Mouse (Mus musculus): Measurements from ENCODE around the gene Etnk1. TPM values are rescaled to one million over a fixed set of nuclear protein-coding genes. Genes with fewer than 3 reads are reported as not detected.

Gene Etnk1
- total and polyA plus RNA-seq, 2 experiments from 2014 or later, result 7.4 to 22.0 TPM

GRCm38 (mm10) chr6:143130411-143130810 is 36.6 kb upstream of the Etnk1 start:
- Histone ChIP-seq H3K9ac (replicated peaks; ENCODE audit: low read depth, low read length) (no peak overlapping the region), H3K4me2 (ENCODE audit: low read depth, low read length) (no peak overlapping the region), H3K4me1 (ENCODE audit: control insufficient read depth, insufficient read depth) (no peaks in the 10 kb centered on the region), H3K27me3 (ENCODE audit: control insufficient read depth, insufficient read depth, low read length) (no peaks in the 10 kb centered on the region), H3K36me3 (replicated peaks; ENCODE audit: control insufficient read depth, insufficient read depth, low read length) (no peaks in the 10 kb centered on the region), H3K4me3 (ENCODE audit: low read depth, low read length) (no peak overlapping the region), H3K9me3 (replicated peaks; ENCODE audit: control insufficient read depth, low read length) (0 out of 2 replicates have a peak, but pooled peaks cover 5% of the 10 kb centered on the region), H3K27ac (ENCODE audit: low read depth) (no peak overlapping the region)
- no peak for ATAC-seq (ENCODE audit: insufficient read depth, low read depth)
- WGBS, result 68% methylated on average over 4 of the region's 4 CpGs
- DNase-seq (ENCODE audit: low spot score), result no peak
- TF ChIP-seq CTCF (IDR thresholded peaks at IDR 0.05; ENCODE audit: low read depth) (no peak), EP300 (IDR thresholded peaks at IDR 0.05; ENCODE audit: low read depth) (no peak)

GRCm38 (mm10) chr6:143131895-143132652 is 34.9 kb upstream of the Etnk1 start:
- WGBS, result 65% methylated on average over 6 of the region's 6 CpGs
- TF ChIP-seq CTCF (IDR thresholded peaks at IDR 0.05; ENCODE audit: low read depth) (no peak), EP300 (IDR thresholded peaks at IDR 0.05; ENCODE audit: low read depth) (no peak)
- Histone ChIP-seq H3K27ac (ENCODE audit: low read depth) (no peak overlapping the region), H3K36me3 (replicated peaks; ENCODE audit: control insufficient read depth, insufficient read depth, low read length) (no peaks in the 10 kb centered on the region), H3K9ac (replicated peaks; ENCODE audit: low read depth, low read length) (no peak overlapping the region), H3K4me3 (ENCODE audit: low read depth, low read length) (no peak overlapping the region), H3K27me3 (ENCODE audit: control insufficient read depth, insufficient read depth, low read length) (no peaks in the 10 kb centered on the region), H3K4me1 (ENCODE audit: control insufficient read depth, insufficient read depth) (no peaks in the 10 kb centered on the region), H3K4me2 (ENCODE audit: low read depth, low read length) (no peak overlapping the region), H3K9me3 (replicated peaks; ENCODE audit: control insufficient read depth, low read length) (0 out of 2 replicates have a peak, but pooled peaks cover 5% of the 10 kb centered on the region)
- DNase-seq (ENCODE audit: low spot score) (no peak), ATAC-seq (ENCODE audit: insufficient read depth, low read depth) (no peak)

- ATAC-seq (ENCODE audit: insufficient read depth, low read depth) (no peak), DNase-seq (ENCODE audit: low spot score) (no peak)
- H3K4me1 ChIP-seq (ENCODE audit: control insufficient read depth, insufficient read depth), result no peaks in the 10 kb centered on the region
- no peaks in the 10 kb centered on the region for H3K27me3 ChIP-seq (ENCODE audit: control insufficient read depth, insufficient read depth, low read length)
- no peak overlapping the region for H3K4me3 ChIP-seq (ENCODE audit: low read depth, low read length)
- TF ChIP-seq EP300 (IDR thresholded peaks at IDR 0.05; ENCODE audit: low read depth), result no peak
- TF ChIP-seq CTCF (IDR thresholded peaks at IDR 0.05; ENCODE audit: low read depth), result no peak
- 95% methylated on average over 2 of the region's 2 CpGs for WGBS
- H3K9ac ChIP-seq (replicated peaks; ENCODE audit: low read depth, low read length), result no peak overlapping the region
- H3K9me3 ChIP-seq (replicated peaks; ENCODE audit: control insufficient read depth, low read length), result 0 out of 2 replicates have a peak, but pooled peaks cover 5% of the 10 kb centered on the region
- H3K27ac ChIP-seq (ENCODE audit: low read depth), result no peak overlapping the region
- H3K36me3 ChIP-seq (replicated peaks; ENCODE audit: control insufficient read depth, insufficient read depth, low read length), result no peaks in the 10 kb centered on the region
- H3K4me2 ChIP-seq (ENCODE audit: low read depth, low read length), result no peak overlapping the region
Measured at GRCm38 (mm10) chr6:143133150-143133549, 33.9 kb upstream of the Etnk1 start.

- ATAC-seq (ENCODE audit: insufficient read depth, low read depth), result no peak
- 85% methylated on average over 13 of the region's 13 CpGs for WGBS
Measured at GRCm38 (mm10) chr6:143135097-143135496, 31.9 kb upstream of the Etnk1 start.

GRCm38 (mm10) chr6:143136688-143137087 is 30.3 kb upstream of the Etnk1 start:
- Histone ChIP-seq H3K27ac (ENCODE audit: low read depth) (no peak overlapping the region), H3K36me3 (replicated peaks; ENCODE audit: control insufficient read depth, insufficient read depth, low read length) (no peaks in the 10 kb centered on the region), H3K27me3 (ENCODE audit: control insufficient read depth, insufficient read depth, low read length) (no peaks in the 10 kb centered on the region), H3K4me3 (ENCODE audit: low read depth, low read length) (no peak overlapping the region), H3K4me1 (ENCODE audit: control insufficient read depth, insufficient read depth) (no peaks in the 10 kb centered on the region), H3K9ac (replicated peaks; ENCODE audit: low read depth, low read length) (no peak overlapping the region), H3K9me3 (replicated peaks; ENCODE audit: control insufficient read depth, low read length) (no peaks in the 10 kb centered on the region), H3K4me2 (ENCODE audit: low read depth, low read length) (no peak overlapping the region)
- TF ChIP-seq EP300 (IDR thresholded peaks at IDR 0.05; ENCODE audit: low read depth), result no peak
- TF ChIP-seq CTCF (IDR thresholded peaks at IDR 0.05; ENCODE audit: low read depth), result no peak
- no peak for DNase-seq (ENCODE audit: low spot score)
- no peak for ATAC-seq (ENCODE audit: insufficient read depth, low read depth)
- 92% methylated on average over 7 of the region's 7 CpGs for WGBS

More at GRCm38 (mm10) chr6:143135097-143135496, 31.9 kb upstream of the Etnk1 start:
- Histone ChIP-seq H3K4me2 (ENCODE audit: low read depth, low read length) (no peak overlapping the region), H3K9ac (replicated peaks; ENCODE audit: low read depth, low read length) (no peak overlapping the region), H3K27ac (ENCODE audit: low read depth) (no peak overlapping the region), H3K27me3 (ENCODE audit: control insufficient read depth, insufficient read depth, low read length) (no peaks in the 10 kb centered on the region), H3K36me3 (replicated peaks; ENCODE audit: control insufficient read depth, insufficient read depth, low read length) (no peaks in the 10 kb centered on the region), H3K4me3 (ENCODE audit: low read depth, low read length) (no peak overlapping the region), H3K4me1 (ENCODE audit: control insufficient read depth, insufficient read depth) (no peaks in the 10 kb centered on the region), H3K9me3 (replicated peaks; ENCODE audit: control insufficient read depth, low read length) (0 out of 2 replicates have a peak, but pooled peaks cover 4% of the 10 kb centered on the region)
- no peak for TF ChIP-seq CTCF (IDR thresholded peaks at IDR 0.05; ENCODE audit: low read depth)
- no peak for TF ChIP-seq EP300 (IDR thresholded peaks at IDR 0.05; ENCODE audit: low read depth)
- no peak for DNase-seq (ENCODE audit: low spot score)
